Mouse (Mus musculus): ENCODE data around the gene Gm3285. TPM values are rescaled to one million over a fixed set of nuclear protein-coding genes. Genes with fewer than 3 reads are reported as not detected.

Gene Gm3285
- not detected in 2 replicates for polyA plus RNA-seq (2015; fragmentation: Nextera tagmentation; extraction: Ambion mirVana)

DNA sequence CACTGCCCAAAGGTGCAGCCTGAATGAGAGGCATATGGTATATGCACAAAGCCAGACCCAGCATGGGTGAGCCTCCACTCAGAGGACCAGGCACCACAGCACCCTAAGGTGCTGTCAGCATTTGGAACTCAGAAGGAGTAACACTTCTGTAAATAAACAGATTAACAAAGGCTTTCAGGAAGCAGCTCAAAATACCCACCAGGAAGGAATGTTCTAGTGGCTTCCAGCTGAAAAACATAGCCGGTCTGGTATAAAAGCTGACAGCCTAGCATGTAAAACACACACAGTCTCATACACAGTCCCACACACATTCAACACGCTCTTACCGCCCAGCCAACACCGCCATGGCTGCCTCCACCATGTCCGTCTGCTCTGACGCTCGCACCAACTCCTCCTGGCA is at the start of gene Gm3285:
Gm3285 (plus strand) TSS at position 301 of the 400 bp plus-strand sequence.
- no peak for DNase-seq (ENCODE audit: low spot score)

GRCm38 (mm10) chr10:77814382-77814781 is 47.4 kb upstream of the Gm3285 start, which contains the start of gene Gm2696:
Gene Gm2696, plus strand, starts transcription at chr10:77814682.
- DNase-seq (ENCODE audit: low spot score) = no peak

GRCm38 (mm10) chr10:77815514-77815913 is 46.3 kb upstream of the Gm3285 start:
- peak; percentile 26 for DNase-seq (ENCODE audit: low spot score)

GRCm38 (mm10) chr10:77818523-77818922 is 43.3 kb upstream of the Gm3285 start:
- DNase-seq (ENCODE audit: low spot score) = no peak

DNA sequence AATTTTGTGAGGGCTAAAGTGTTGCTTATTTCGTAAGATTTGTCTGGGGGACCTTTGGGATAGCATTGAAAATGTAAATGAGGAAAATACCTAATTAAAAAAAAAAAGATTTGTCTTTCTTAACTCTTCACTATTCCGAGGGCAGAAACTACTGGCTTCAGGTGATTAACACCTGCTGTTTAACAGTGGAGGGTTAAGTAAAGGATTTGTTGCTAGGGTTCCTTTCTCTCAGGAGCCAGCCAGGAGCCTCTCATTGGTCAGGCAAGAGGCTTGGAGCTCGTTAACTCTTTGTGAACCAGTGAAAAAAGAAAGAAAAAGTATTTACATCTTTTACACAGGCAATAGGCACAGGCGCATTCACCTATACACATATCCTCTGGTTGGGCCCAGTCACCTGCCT is 42.6 kb upstream of the Gm3285 start:
- no peak for DNase-seq (ENCODE audit: low spot score)

- DNase-seq (ENCODE audit: low spot score) = no peak
Observed at GRCm38 (mm10) chr10:77826951-77827350, 34.8 kb upstream of the Gm3285 start, which contains the start of gene Krtap10-4. Gene Krtap10-4, minus strand, starts transcription at chr10:77827095.

GRCm38 (mm10) chr10:77835647-77836046 is 26.1 kb upstream of the Gm3285 start, which contains the start of gene Krtap10-10:
Gene Krtap10-10, plus strand, starts transcription at chr10:77835947.
- no peak for DNase-seq (ENCODE audit: low spot score)

DNA sequence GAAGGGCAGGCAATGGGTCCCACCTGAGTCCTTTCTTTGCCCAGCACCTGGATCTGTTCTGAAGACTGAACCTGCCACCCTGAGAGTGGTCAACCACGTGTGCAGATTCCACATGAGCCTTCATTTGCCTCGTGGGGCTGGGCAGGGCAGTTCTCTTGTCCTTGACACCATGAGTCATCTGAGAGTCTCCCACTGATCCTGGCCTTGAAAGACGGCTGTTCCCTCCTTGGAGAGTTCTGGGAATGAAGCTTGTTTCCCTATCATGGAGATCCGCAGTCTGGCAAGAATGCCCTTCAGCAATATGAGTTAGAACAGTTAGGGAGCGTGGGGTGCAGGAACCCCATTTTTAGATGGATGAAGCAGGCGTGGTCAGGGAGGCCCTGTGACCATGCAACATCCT is 22.8 kb upstream of the Gm3285 start:
- no peak for DNase-seq (ENCODE audit: low spot score)

DNA sequence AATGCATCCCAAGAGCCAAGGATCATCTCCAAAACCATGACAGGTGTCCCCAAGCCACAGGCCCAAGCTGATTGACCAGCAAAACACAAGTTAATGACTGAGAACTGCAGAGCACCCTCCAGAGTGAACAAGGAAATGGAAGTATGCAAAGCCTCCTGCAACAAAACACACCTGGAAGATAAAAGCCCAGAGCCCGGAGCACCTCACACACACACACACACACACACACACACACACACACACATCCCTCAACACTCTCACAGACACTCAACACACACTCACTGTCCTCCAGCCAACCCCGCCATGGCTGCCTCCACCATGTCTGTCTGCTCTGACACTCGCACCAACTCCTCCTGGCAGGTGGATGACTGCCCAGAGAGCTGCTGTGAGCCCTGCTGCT is 15.3 kb upstream of the Gm3285 start, which contains the start of gene Gm36176:
Gm36176 (plus strand) TSS at position 301 of the 400 bp plus-strand sequence.
- DNase-seq (ENCODE audit: low spot score) = no peak

DNA sequence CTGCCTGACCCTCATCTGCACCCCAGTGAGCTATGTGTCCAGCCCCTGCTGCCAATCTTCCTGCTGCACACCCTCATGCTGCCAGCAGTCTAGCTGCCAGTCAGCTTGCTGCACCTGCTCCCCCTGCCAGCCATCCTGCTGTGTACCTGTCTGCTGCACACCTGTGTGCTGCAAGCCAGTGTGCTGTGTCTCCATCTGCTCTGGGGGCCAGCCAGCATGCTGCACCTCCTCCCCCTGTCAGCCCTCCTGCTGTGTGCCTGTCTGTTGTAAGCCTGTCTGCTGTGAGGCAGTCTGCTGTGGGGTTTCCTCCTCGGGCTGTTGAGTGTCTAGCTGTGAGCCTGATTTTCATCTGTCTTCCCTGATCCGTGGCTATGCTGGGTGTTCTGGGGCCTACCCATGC is 14.8 kb upstream of the Gm3285 start:
- DNase-seq (ENCODE audit: low spot score) = no peak

- DNase-seq (ENCODE audit: low spot score) = no peak
Observed at GRCm38 (mm10) chr10:77847538-77847937, 14.2 kb upstream of the Gm3285 start.

- DNase-seq (ENCODE audit: low spot score) = no peak
Observed at GRCm38 (mm10) chr10:77852559-77852958, 9.2 kb upstream of the Gm3285 start, which contains the start of gene Gm10318. Gene Gm10318, plus strand, starts transcription at chr10:77852859.

DNA sequence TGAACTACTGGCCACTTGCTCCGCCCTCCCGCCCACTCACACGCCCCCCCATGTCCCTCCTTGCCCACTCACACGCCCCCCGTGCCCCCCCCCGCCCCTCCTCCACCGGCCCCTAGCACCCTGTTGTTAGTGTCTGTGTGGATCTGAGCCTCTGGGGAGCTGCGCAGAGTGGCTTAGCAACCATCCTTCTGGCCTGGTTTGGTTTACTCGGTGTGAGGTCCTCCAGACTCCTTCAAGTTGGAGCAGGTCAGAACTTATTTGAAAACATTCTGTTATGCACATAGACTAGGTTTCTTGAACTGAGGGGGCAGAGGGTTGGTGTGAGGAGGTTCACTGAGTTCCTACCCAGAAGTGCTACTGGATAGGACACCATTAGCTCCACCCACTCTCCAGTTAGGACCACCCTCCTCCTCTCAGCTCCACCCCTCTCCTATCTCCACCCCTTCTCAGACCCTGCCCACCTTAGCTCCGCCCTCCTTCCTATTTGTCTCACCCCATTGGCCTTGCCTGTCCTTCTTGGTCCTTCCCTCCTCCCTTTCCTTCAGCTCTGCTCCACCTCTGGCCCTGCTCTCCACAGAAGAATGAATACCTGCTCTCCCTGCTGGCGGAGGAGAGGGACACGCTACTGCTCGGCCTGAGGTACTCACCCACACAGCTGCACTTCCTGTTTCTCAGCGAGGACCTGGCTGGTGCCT is 2.4 kb downstream of the Gm3285 start:
- peak; percentile 34 for DNase-seq (ENCODE audit: low spot score)

GRCm38 (mm10) chr10:77864762-77865143 is 3.0 kb downstream of the Gm3285 start:
- DNase-seq (ENCODE audit: low spot score) = no peak

- DNase-seq (ENCODE audit: low spot score) = no peak
Observed at GRCm38 (mm10) chr10:77867546-77867945, 5.8 kb downstream of the Gm3285 start.

DNA sequence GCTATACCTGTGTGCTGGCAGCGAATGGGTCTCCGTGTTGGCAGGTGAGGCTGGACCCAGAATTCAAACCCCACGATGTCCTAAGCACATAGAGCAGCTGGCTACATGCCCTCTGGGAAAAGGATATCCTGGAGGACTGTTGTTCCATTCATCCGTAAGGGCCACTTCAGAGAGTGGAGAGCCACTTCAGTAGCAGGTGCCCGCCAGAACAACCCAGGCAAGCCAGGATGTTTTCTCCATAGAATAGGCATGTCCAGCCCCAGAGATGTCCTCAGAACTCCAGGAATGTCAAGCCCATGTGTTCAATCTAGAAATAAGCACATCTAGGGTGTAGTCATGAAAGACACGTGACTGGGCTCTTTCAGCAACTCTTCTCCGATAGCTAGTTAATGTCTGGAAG is 7.9 kb downstream of the Gm3285 start:
- DNase-seq (ENCODE audit: low spot score) = no peak

DNA sequence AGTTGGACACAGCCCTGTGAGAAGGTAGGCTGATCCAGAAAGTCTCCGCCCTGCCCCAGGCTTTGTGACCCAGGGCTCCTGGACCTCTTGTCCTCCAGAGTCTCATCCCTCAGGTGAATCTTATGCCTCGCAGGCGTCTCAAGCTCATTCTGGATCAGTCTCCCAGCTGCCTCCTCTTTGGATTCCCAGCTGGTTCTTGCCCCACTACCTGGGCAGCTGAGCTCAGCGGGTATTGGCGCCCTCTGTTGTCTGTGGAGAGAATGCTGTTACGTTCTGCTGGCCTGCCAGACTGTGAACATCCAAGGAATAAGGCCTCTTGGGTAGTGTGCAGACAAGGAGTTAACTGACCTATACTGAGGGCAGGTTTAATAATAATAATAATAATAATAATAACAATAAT is 17.2 kb downstream of the Gm3285 start:
- DNase-seq (ENCODE audit: low spot score) = peak; percentile 11

DNA sequence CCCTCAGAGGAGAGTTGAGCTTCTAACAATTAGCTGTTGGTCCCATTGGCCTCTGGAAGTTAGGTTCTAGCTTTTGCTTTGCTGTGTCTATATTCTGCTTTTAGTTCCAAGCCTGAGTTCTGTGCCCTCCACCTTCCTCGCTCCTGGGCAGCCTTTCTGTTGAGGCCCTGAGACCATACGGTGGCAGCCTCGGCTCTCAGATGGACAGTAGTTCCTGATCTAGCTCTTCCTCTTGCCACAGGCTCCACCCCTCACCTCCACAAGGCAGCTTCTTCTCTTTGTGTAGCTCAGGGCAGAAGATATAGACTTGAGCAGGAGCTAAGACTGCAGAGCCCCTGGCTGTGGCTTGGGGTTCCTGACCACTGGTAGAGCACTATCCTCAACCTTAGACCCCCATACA is 18.5 kb downstream of the Gm3285 start:
- no peak for DNase-seq (ENCODE audit: low spot score)

GRCm38 (mm10) chr10:77882553-77882952 is 20.8 kb downstream of the Gm3285 start:
- DNase-seq (ENCODE audit: low spot score) = no peak

DNA sequence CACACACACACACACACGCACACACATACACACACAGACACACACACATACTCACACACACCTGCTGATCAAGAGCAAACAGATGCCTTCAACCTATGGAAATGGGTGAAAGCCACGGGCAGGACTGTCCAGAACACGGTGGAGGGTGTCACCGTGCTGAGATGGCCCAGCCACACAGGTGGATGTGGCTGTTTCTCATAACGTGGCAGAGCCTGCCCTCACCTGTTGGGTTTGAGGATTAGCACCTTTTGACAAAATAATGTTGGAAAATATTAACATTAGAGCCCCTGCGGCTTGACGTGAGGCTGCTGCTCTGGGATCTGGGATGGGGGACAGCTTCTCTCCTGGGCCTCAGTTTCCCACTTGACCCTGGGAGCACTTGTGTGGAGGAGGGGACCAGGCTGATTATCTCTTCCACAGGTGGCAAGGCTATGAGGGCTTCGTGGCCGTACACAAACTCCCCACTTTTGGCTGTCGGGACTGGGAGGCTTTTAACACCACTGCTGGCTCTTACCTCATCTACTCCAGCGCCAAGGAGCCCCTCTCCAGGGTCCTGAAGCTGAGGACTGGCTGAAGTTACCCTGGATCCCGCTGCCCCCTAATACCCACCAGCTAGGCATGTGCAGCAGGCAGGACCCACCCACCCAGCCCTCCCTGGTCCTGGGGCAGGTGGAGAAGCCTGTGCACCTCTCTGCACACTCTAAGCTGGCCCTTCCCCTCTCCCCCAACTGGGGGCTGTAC is 24.4 kb downstream of the Gm3285 start:
- no peak for DNase-seq (ENCODE audit: low spot score)

DNA sequence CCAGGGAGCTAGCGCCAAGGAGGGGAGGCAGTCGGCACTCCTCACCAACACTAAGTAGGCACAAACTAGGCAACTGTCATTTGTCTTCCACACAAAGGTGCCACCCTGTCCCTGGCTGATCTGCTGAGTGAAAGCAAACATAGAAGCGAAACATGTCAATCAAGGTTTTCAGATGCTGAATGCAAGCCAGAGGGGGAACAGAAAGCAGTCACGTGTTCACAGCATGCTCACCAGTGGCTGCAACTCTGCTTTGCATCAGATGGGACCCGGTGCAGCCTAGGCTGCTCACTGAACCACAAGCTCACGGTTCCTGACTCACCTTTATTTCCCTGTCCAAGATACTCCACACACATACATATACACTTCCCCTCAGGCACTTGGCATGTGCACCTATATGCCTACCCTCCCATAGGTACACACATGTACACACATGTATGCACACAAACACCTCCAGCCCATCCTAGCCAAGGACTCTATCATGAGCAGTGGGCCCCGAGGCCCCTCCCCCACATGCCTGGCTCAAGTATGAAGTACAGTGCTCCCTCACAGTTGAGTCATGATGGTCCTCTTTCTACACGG is 29.3 kb downstream of the Gm3285 start:
- no peak for DNase-seq (ENCODE audit: low spot score)

DNA sequence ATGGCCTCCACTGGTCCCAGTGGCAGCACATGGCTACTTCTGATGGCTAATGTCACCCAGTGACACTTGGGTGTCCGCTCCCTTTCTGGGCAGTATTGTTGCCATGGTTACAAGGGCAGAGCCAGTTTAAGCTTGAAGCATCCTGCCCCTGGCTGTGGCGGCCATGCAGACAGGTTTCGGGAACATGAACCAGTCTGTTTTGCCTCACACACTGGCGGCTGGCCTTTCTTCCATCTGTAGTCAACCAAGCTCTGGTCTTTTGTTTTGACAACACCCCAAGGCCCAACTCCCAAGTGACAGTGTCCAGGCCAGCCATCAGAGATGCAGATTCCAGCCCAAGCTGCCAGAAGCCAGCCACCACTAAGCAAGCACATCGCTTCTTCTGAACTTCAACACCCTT is 33.8 kb downstream of the Gm3285 start:
- DNase-seq (ENCODE audit: low spot score) = no peak

Measured in thymus, postnatal 0 days (tissue).